Mouse (Mus musculus): ENCODE measurements around the gene Prr5l. TPM values are rescaled to one million over a fixed set of nuclear protein-coding genes. Genes with fewer than 3 reads are reported as not detected.

The Prr5l gene
- polyA plus RNA-seq (2012; rRNA removed): 2.8 and 2.9 TPM in 2 replicates

GRCm38 (mm10) chr2:101882998-101883397 lies at the start of gene Prr5l:
TSS of gene Prr5l (minus strand) at chr2:101883027.

GRCm38 (mm10) chr2:101885768-101886438 lies 3.1 kb upstream of the Prr5l start, which contains the start of gene Commd9:
TSS of gene Commd9 (plus strand) at chr2:101886247.

GRCm38 (mm10) chr2:101678236-101679021 lies 204.4 kb downstream of the Prr5l start, which contains the start of gene Traf6:
TSS of gene Traf6 (plus strand) at chr2:101678429.

Other genes starting within 250 kb of the Prr5l start
- gene Rag1, start 233.5 kb downstream of the Prr5l start, polyA plus RNA-seq (2012; rRNA removed): 0.10 and 0.13 TPM in 2 replicates
- gene B230118H07Rik, start 233.5 kb downstream of the Prr5l start, polyA plus RNA-seq (2012; rRNA removed): 20.9 and 25.0 TPM in 2 replicates
- 11.8 and 12.6 TPM in 2 replicates for gene Traf6, start 204.6 kb downstream of the Prr5l start, polyA plus RNA-seq (2012; rRNA removed)
- gene Commd9, start 3.2 kb upstream of the Prr5l start, polyA plus RNA-seq (2012; rRNA removed): 129 and 150 TPM in 2 replicates

Measured in central nervous system, embryonic 18 days (tissue).